Comparison of ENCODE assay signal across 8 mouse cellular contexts in the genomic region with DNA sequence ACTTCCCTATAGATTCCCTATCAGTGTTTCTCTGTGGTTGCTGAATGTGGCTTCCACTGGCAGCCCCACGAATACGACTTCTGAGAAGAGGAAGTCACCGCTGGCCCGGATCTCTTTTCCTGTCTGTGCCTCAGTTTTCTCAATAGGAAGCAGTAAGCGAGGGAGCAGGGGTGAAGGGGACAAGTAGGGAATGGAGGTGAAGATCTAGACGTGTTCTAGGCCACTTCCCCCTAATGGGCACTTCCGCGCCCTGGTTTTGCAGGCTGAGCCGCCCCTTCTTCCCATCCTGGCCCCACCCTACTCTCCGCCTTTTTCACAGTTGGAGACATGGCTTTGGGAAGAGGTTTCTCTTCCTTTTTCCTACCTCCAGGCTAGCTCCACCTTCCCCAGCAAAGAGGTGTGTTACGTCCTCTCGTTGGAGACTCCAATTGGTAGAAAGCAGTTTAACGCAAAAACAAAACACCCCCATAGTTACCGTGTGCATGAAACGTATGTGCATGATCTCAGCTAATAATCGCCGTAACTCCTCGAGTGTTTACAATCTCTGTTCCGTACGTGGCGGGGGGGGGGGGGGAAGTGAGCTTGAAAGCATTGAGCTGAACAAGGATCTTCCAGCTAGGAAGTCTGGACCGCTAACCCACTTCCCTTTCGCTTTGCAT. TPM values are rescaled to one million over a fixed set of nuclear protein-coding genes. Genes with fewer than 3 reads are reported as not detected.
DNase-seq lines count a peak whose midpoint lies in the region; ATAC-seq and TF ChIP-seq lines count a peak whose summit lies in the region.
"Had no signal": no experiment of that assay in that cellular context is flagged by ENCODE, and none has a peak within 500 bp of the region (broad histone marks: within the 10 kb centered on the region; RNA-seq: fewer than 3 reads in every experiment).

No protein-coding gene starts in this region.

- H3K27me3 ChIP-seq in G1E (ENCODE audit: insufficient read depth, low read length): no peaks in the 10 kb centered on the region; the same call in 1 of the 2 replicates
- H3K27me3 ChIP-seq in embryonic facial prominence, embryonic 15.5 days: no peaks in the 10 kb centered on the region
- H3K27me3 ChIP-seq in heart, postnatal 0 days (ENCODE audit: control insufficient read depth, insufficient read depth, low read length): no peaks in the 10 kb centered on the region

- H3K9ac ChIP-seq in embryonic facial prominence, embryonic 15.5 days: peak overlapping the region; percentile 47
- H3K9ac ChIP-seq in heart, postnatal 0 days (replicated peaks; ENCODE audit: low read depth, low read length): peak overlapping the region; percentile 68

- peaks cover 52% of the 10 kb centered on the region for H3K4me1 ChIP-seq in G1E (ENCODE audit: insufficient read depth, low read depth, low read length)
- peaks cover 47% of the 10 kb centered on the region for H3K4me1 ChIP-seq in embryonic facial prominence, embryonic 15.5 days
- peaks cover 4% of the 10 kb centered on the region; the same call in 1 of the 2 replicates for H3K4me1 ChIP-seq in heart, postnatal 0 days (ENCODE audit: control insufficient read depth, insufficient read depth)

- H3K27ac ChIP-seq in embryonic facial prominence, embryonic 15.5 days (replicated peaks): peak overlapping the region; percentile 94
- H3K27ac ChIP-seq in heart, postnatal 0 days (ENCODE audit: low read depth): peak overlapping the region; percentile 92
- peak overlapping the region; percentile 95 for H3K27ac ChIP-seq in macrophage

- H3K36me3 ChIP-seq in G1E (replicated peaks) (peaks cover 26% of the 10 kb centered on the region), macrophage (ENCODE audit: inconsistent target) (no peaks in the 10 kb centered on the region)
- H3K36me3 ChIP-seq in embryonic facial prominence, embryonic 15.5 days: no peaks in the 10 kb centered on the region
- no peaks in the 10 kb centered on the region for H3K36me3 ChIP-seq in heart, postnatal 0 days (replicated peaks; ENCODE audit: control insufficient read depth, insufficient read depth, low read length)

- ATAC-seq in G1E (ENCODE audit: extremely low read depth, insufficient number of reproducible peaks, low FRiP score, poor library complexity, severe bottlenecking): peak; percentile 43
- peak; percentile 8; the same call in 1 of the 2 replicates for ATAC-seq in embryonic facial prominence, embryonic 15.5 days (ENCODE audit: insufficient number of reproducible peaks, low FRiP score, low TSS enrichment, low read depth)
- ATAC-seq in heart, postnatal 0 days (ENCODE audit: insufficient read depth, low read depth): peak; percentile 26

- peak; percentile 52 for DNase-seq in G1E (ENCODE audit: low spot score)
- DNase-seq in adrenal gland, postnatal 14 days: peak; percentile 82
- DNase-seq in heart, postnatal 0 days (ENCODE audit: low spot score): peak; percentile 72
- DNase-seq in kidney, postnatal 14 days: peak; percentile 78
- DNase-seq in right cerebral cortex, postnatal 4 days: peak; percentile 27

- peak overlapping the region; percentile 95 for H3K4me3 ChIP-seq in G1E (ENCODE audit: low read depth, low read length)
- peak overlapping the region; percentile 67 for H3K4me3 ChIP-seq in embryonic facial prominence, embryonic 15.5 days (replicated peaks)
- peak overlapping the region; percentile 66 for H3K4me3 ChIP-seq in heart, postnatal 0 days (ENCODE audit: low read depth, low read length)
- peak overlapping the region; percentile 66 for H3K4me3 ChIP-seq in macrophage (ENCODE audit: inconsistent target)

- no peak for TF ChIP-seq CTCF in G1E (IDR thresholded peaks at IDR 0.05; ENCODE audit: low read depth, low read length)
- no peak for TF ChIP-seq CTCF in heart, postnatal 0 days (IDR thresholded peaks at IDR 0.05; ENCODE audit: low read depth)

- H3K79me2 ChIP-seq in macrophage (ENCODE audit: inconsistent target): peaks cover 41% of the 10 kb centered on the region

- TF ChIP-seq EP300 in heart, postnatal 0 days (IDR thresholded peaks at IDR 0.05; ENCODE audit: low read depth): no peak

- no peaks in the 10 kb centered on the region for H3K9me3 ChIP-seq in G1E (replicated peaks)
- no peaks in the 10 kb centered on the region for H3K9me3 ChIP-seq in embryonic facial prominence, embryonic 15.5 days (replicated peaks)
- no peaks in the 10 kb centered on the region for H3K9me3 ChIP-seq in heart, postnatal 0 days (replicated peaks; ENCODE audit: control insufficient read depth, low read length)

- WGBS in embryonic facial prominence, embryonic 15.5 days: 6% methylated on average over 23 of the region's 23 CpGs
- WGBS in heart, postnatal 0 days: 5% methylated on average over 23 of the region's 23 CpGs
- WGBS in macrophage (ENCODE audit: missing documents): 1% methylated on average over 23 of the region's 23 CpGs

- peak overlapping the region; percentile 95 for H3K4me2 ChIP-seq in embryonic facial prominence, embryonic 15.5 days (replicated peaks)
- H3K4me2 ChIP-seq in heart, postnatal 0 days (ENCODE audit: low read depth, low read length): peak overlapping the region; percentile 91

RNA-seq across cellular contexts. Expression of gene Atp1a2, which starts 13.5 kb away (rescaled TPM):
- total RNA-seq in G1E (2014; fragmentation: Nextera tagmentation): not detected in 2 replicates
- under 0.01 and 0.05 TPM in 2 replicates for total RNA-seq in G1E (2017)
- not detected in 2 replicates for polyA plus RNA-seq in G1E (2012)
- total RNA-seq in adrenal gland, postnatal 14 days (2021): 315 and 342 TPM in 2 replicates
- polyA plus RNA-seq in embryonic facial prominence, embryonic 15.5 days (2015; fragmentation: Nextera tagmentation; extraction: Ambion mirVana): 4.7 and 5.6 TPM in 2 replicates
- total RNA-seq in heart, postnatal 0 days (2014; rRNA removed; ENCODE audit: low replicate concordance): 130 and 131 TPM in 2 replicates
- polyA plus RNA-seq in heart, postnatal 0 days (2015; fragmentation: Nextera tagmentation; extraction: Ambion mirVana): 27.1 and 29.0 TPM in 2 replicates
- under 1 TPM in 1 of 26 experiments, not detected in 25; 0.19 TPM for total RNA-seq in macrophage (2018; cell fraction: chromatin; rRNA removed)
- total RNA-seq in macrophage (2018; cell fraction: cytosol; rRNA removed): under 1 TPM in 1 of 26 experiments, not detected in 25; 0.04 TPM
- not detected for total RNA-seq in macrophage (2018; cell fraction: nucleus; rRNA removed)
- polyA plus RNA-seq in macrophage (2018): not detected in 3 replicates

RNA-seq across cellular contexts. Expression of gene Kcnj9, which starts 17.7 kb away (rescaled TPM):
- total RNA-seq in G1E (2014; fragmentation: Nextera tagmentation) (not detected in 2 replicates), G1E (2017) (not detected in 2 replicates)
- polyA plus RNA-seq in G1E (2012) (not detected in 2 replicates), macrophage (2018) (0.06 to 0.33 TPM in 2 of 3 replicates, not detected in the other)
- 0.07 and 0.30 TPM in 2 replicates for total RNA-seq in adrenal gland, postnatal 14 days (2021)
- 0.14 and 0.28 TPM in 2 replicates for polyA plus RNA-seq in embryonic facial prominence, embryonic 15.5 days (2015; fragmentation: Nextera tagmentation; extraction: Ambion mirVana)
- total RNA-seq in heart, postnatal 0 days (2014; rRNA removed; ENCODE audit: low replicate concordance): not detected in 2 replicates
- polyA plus RNA-seq in heart, postnatal 0 days (2015; fragmentation: Nextera tagmentation; extraction: Ambion mirVana): not detected in 2 replicates
- total RNA-seq in macrophage (2018; cell fraction: chromatin; rRNA removed): under 1 TPM in 5 of 26 experiments, not detected in 21; 0.17 to 0.40 (median 0.33) TPM
- total RNA-seq in macrophage (2018; cell fraction: cytosol; rRNA removed): under 1 TPM in 1 of 26 experiments, not detected in 25; 0.03 TPM
- under 1 TPM in 6 of 26 experiments, not detected in 20; 0.24 to 0.59 (median 0.31) TPM for total RNA-seq in macrophage (2018; cell fraction: nucleus; rRNA removed)

RNA-seq across cellular contexts. Expression of gene Kcnj10, which starts 29.6 kb away (rescaled TPM):
- 1.1 TPM in 1 of 2 replicates, not detected in the other for total RNA-seq in G1E (2014; fragmentation: Nextera tagmentation)
- under 0.01 and 0.11 TPM in 2 replicates for total RNA-seq in G1E (2017)
- polyA plus RNA-seq in G1E (2012): not detected in 2 replicates
- total RNA-seq in adrenal gland, postnatal 14 days (2021): 0.70 and 0.79 TPM in 2 replicates
- 0.09 and 0.14 TPM in 2 replicates for polyA plus RNA-seq in embryonic facial prominence, embryonic 15.5 days (2015; fragmentation: Nextera tagmentation; extraction: Ambion mirVana)
- total RNA-seq in heart, postnatal 0 days (2014; rRNA removed; ENCODE audit: low replicate concordance): not detected in 2 replicates
- polyA plus RNA-seq in heart, postnatal 0 days (2015; fragmentation: Nextera tagmentation; extraction: Ambion mirVana): 0.03 TPM in 1 of 2 replicates, not detected in the other
- under 1 TPM in 3 of 26 experiments, not detected in 23; 0.10 to 0.13 (median 0.12) TPM for total RNA-seq in macrophage (2018; cell fraction: chromatin; rRNA removed)
- total RNA-seq in macrophage (2018; cell fraction: cytosol; rRNA removed): under 1 TPM; 0.08 to 0.67 (median 0.20) TPM
- under 1 TPM in 22 of 26 experiments, not detected in 4; 0.11 to 0.51 (median 0.24) TPM for total RNA-seq in macrophage (2018; cell fraction: nucleus; rRNA removed)
- 0.28 to 1.9 TPM (median 0.66 TPM) in 3 replicates for polyA plus RNA-seq in macrophage (2018)

RNA-seq across cellular contexts. Expression of gene Igsf8, which starts 49.9 kb away (rescaled TPM):
- total RNA-seq in G1E (2014; fragmentation: Nextera tagmentation) (19.9 and 33.3 TPM in 2 replicates), G1E (2017) (13.1 and 14.8 TPM in 2 replicates)
- polyA plus RNA-seq in G1E (2012) (69.3 and 71.4 TPM in 2 replicates), macrophage (2018) (26.8 to 55.6 TPM (median 36.2 TPM) in 3 replicates)
- 23.9 and 26.1 TPM in 2 replicates for total RNA-seq in adrenal gland, postnatal 14 days (2021)
- 71.9 and 73.4 TPM in 2 replicates for polyA plus RNA-seq in embryonic facial prominence, embryonic 15.5 days (2015; fragmentation: Nextera tagmentation; extraction: Ambion mirVana)
- 22.1 and 30.8 TPM in 2 replicates for total RNA-seq in heart, postnatal 0 days (2014; rRNA removed; ENCODE audit: low replicate concordance)
- polyA plus RNA-seq in heart, postnatal 0 days (2015; fragmentation: Nextera tagmentation; extraction: Ambion mirVana): 11.4 and 12.6 TPM in 2 replicates
- 100 to 1,000 TPM in 2 of 26 experiments, 10 to 100 TPM in 23, 1 to 10 TPM in 1; 8.4 to 182 (median 25.7) TPM for total RNA-seq in macrophage (2018; cell fraction: chromatin; rRNA removed)
- 10 to 100 TPM; 28.1 to 85.5 (median 42.4) TPM for total RNA-seq in macrophage (2018; cell fraction: cytosol; rRNA removed)
- 100 to 1,000 TPM in 4 of 26 experiments, 10 to 100 TPM in 22; 50.8 to 110 (median 77.3) TPM for total RNA-seq in macrophage (2018; cell fraction: nucleus; rRNA removed)

RNA-seq across cellular contexts. Expression of gene Atp1a4, which starts 53.2 kb away (rescaled TPM):
- total RNA-seq in G1E (2014; fragmentation: Nextera tagmentation) (not detected in 2 replicates), G1E (2017) (0.05 TPM in 1 of 2 replicates, not detected in the other)
- polyA plus RNA-seq in G1E (2012) (not detected in 2 replicates), macrophage (2018) (not detected in 3 replicates)
- 0.22 and 0.41 TPM in 2 replicates for total RNA-seq in adrenal gland, postnatal 14 days (2021)
- not detected in 2 replicates for polyA plus RNA-seq in embryonic facial prominence, embryonic 15.5 days (2015; fragmentation: Nextera tagmentation; extraction: Ambion mirVana)
- total RNA-seq in heart, postnatal 0 days (2014; rRNA removed; ENCODE audit: low replicate concordance): not detected in 2 replicates
- polyA plus RNA-seq in heart, postnatal 0 days (2015; fragmentation: Nextera tagmentation; extraction: Ambion mirVana): 0.07 TPM in 2 replicates
- total RNA-seq in macrophage (2018; cell fraction: chromatin; rRNA removed): not detected
- total RNA-seq in macrophage (2018; cell fraction: cytosol; rRNA removed): under 1 TPM in 1 of 26 experiments, not detected in 25; 0.07 TPM
- total RNA-seq in macrophage (2018; cell fraction: nucleus; rRNA removed): not detected
- total RNA-seq: left cerebral cortex, postnatal 36 days had no signal

Comparison
In these comparisons a context has a peak if more than half of its experiments do, and no peak if none do; other contexts are left out.
1. Peak in every context shown above with its lines: DNase-seq, ATAC-seq, H3K4me3 ChIP-seq and H3K27ac ChIP-seq.
2. DNase-seq: peak in every context shown above with its lines; median percentile 82 in adrenal gland, postnatal 14 days; 78 in kidney, postnatal 14 days; 72 in heart, postnatal 0 days; 52 in G1E; 27 in right cerebral cortex, postnatal 4 days.